Mouse (Mus musculus) megakaryocyte, embryonic 14.5 days (primary cell): ENCODE data around the gene Cd300lb. TPM values are rescaled to one million over a fixed set of nuclear protein-coding genes. Genes with fewer than 3 reads are reported as not detected.
A peak's percentile ranks its signal among the peaks of the same experiment; 100 is the strongest.
"Not testable (repeated sequence)": the region's sequence is repeated elsewhere in the genome, so short reads cannot be mapped to it uniquely, and the experiment has no call there.

Experiments used
- H3K27me3 ChIP-seq: replicated peaks from 2 replicates; pipeline ENCODE3; 2012; ENCODE audit warnings: inconsistent platforms
- H3K36me3 ChIP-seq: replicated peaks from 2 replicates; pipeline ENCODE3; 2012; ENCODE audit warnings: low read length, inconsistent platforms, mixed read lengths
- H3K4me1 ChIP-seq: 2 replicates; pipeline ENCODE4 v1.6.1; 2012; ENCODE audit warnings: inconsistent platforms
- H3K4me3 ChIP-seq: replicated peaks from 2 replicates; pipeline ENCODE3; 2012; ENCODE audit warnings: moderate library complexity, mild to moderate bottlenecking, inconsistent platforms
- H3K9me3 ChIP-seq: 2 replicates; pipeline ENCODE4 v1.6.1; 2012; ENCODE audit warnings: inconsistent platforms
- FLI1 ChIP-seq: IDR thresholded peaks from 2 replicates; pipeline ENCODE4 v1.6.1; 2012; ENCODE audit warnings: low read length, inconsistent platforms, mixed read lengths
- GATA1 ChIP-seq: IDR thresholded peaks from 3 replicates; pipeline ENCODE4 v1.6.1; 2012; ENCODE audit warnings: mixed read lengths, low read length, inconsistent platforms, borderline replicate concordance
- polyA plus RNA-seq: library from polyadenylated mRNA; stranded (reverse); fragments of >175 nt; gene quantifications from 2 replicates; pipeline ENCODE4 v1.2.3, GENCODE M21; 2012; ENCODE audit warnings: low replicate concordance; ENCODE audit not compliant: insufficient read depth

Gene Cd300lb
- polyA plus RNA-seq, 1 experiment = 1.3 TPM

GRCm38 (mm10) chr11:114922439-114922838 lies 11.7 kb downstream of the Cd300lb start:
- peaks cover 21% of the 10 kb centered on the region for H3K9me3 ChIP-seq
- no peak overlapping the region for H3K4me3 ChIP-seq
- peaks cover 46% of the 10 kb centered on the region for H3K4me1 ChIP-seq
- H3K27me3 ChIP-seq = peaks cover 6% of the 10 kb centered on the region
- H3K36me3 ChIP-seq = peaks cover 44% of the 10 kb centered on the region
- TF ChIP-seq GATA1 = no peak
- no peak for TF ChIP-seq FLI1

- TF ChIP-seq GATA1 = no peak
- TF ChIP-seq FLI1 = no peak
- H3K27me3 ChIP-seq = peaks cover 1% of the 10 kb centered on the region
- peaks cover 60% of the 10 kb centered on the region for H3K4me1 ChIP-seq
- peaks cover 13% of the 10 kb centered on the region for H3K36me3 ChIP-seq
- H3K9me3 ChIP-seq = peaks cover 11% of the 10 kb centered on the region
- peak overlapping the region; percentile 17 for H3K4me3 ChIP-seq
Measured at GRCm38 (mm10) chr11:114917120-114917519, 17.1 kb downstream of the Cd300lb start.

GRCm38 (mm10) chr11:114914978-114915377 lies 19.2 kb downstream of the Cd300lb start:
- TF ChIP-seq GATA1 = no peak
- no peak for TF ChIP-seq FLI1
- peaks cover 13% of the 10 kb centered on the region for H3K36me3 ChIP-seq
- H3K4me3 ChIP-seq = no peak overlapping the region
- peaks cover 70% of the 10 kb centered on the region for H3K4me1 ChIP-seq
- no peaks in the 10 kb centered on the region for H3K27me3 ChIP-seq
- peaks cover 11% of the 10 kb centered on the region for H3K9me3 ChIP-seq

GRCm38 (mm10) chr11:114912847-114913246 lies 21.3 kb downstream of the Cd300lb start:
- H3K4me3 ChIP-seq = peak overlapping the region; percentile 82
- no peak for TF ChIP-seq FLI1
- no peak for TF ChIP-seq GATA1
- H3K4me1 ChIP-seq = peaks cover 88% of the 10 kb centered on the region
- no peaks in the 10 kb centered on the region for H3K27me3 ChIP-seq
- no peaks in the 10 kb centered on the region for H3K9me3 ChIP-seq
- H3K36me3 ChIP-seq = peaks cover 16% of the 10 kb centered on the region

GRCm38 (mm10) chr11:114909538-114909937 lies 24.6 kb downstream of the Cd300lb start:
- H3K4me1 ChIP-seq = peaks cover 91% of the 10 kb centered on the region

GRCm38 (mm10) chr11:114908086-114908485 lies 26.1 kb downstream of the Cd300lb start:
- Histone ChIP-seq H3K36me3 (peaks cover 39% of the 10 kb centered on the region), H3K4me1 (peaks cover 89% of the 10 kb centered on the region), H3K27me3 (no peaks in the 10 kb centered on the region), H3K4me3 (peak overlapping the region; percentile 42), H3K9me3 (no peaks in the 10 kb centered on the region)
- TF ChIP-seq GATA1 (no peak), FLI1 (no peak)

More at GRCm38 (mm10) chr11:114909538-114909937, 24.6 kb downstream of the Cd300lb start:
- H3K9me3 ChIP-seq, H3K27me3 ChIP-seq, H3K4me3 ChIP-seq: not testable (repeated sequence)
- peaks cover 27% of the 10 kb centered on the region for H3K36me3 ChIP-seq

- H3K36me3 ChIP-seq = peaks cover 44% of the 10 kb centered on the region
- TF ChIP-seq GATA1 = peak; percentile 80; the same call in 2 of the 3 replicates
- no peak for TF ChIP-seq FLI1
- no peaks in the 10 kb centered on the region for H3K9me3 ChIP-seq
- peaks cover 88% of the 10 kb centered on the region for H3K4me1 ChIP-seq
- H3K27me3 ChIP-seq = no peaks in the 10 kb centered on the region
- H3K4me3 ChIP-seq = peak overlapping the region; percentile 71
Measured at GRCm38 (mm10) chr11:114907567-114907966, 26.6 kb downstream of the Cd300lb start.

- H3K4me1 ChIP-seq = peaks cover 87% of the 10 kb centered on the region
Measured at GRCm38 (mm10) chr11:114903224-114903623, 31.0 kb downstream of the Cd300lb start.

GRCm38 (mm10) chr11:114898026-114898425 lies 36.2 kb downstream of the Cd300lb start:
- TF ChIP-seq GATA1 (no peak), FLI1 (no peak)
- Histone ChIP-seq H3K4me3 (peak overlapping the region; percentile 59), H3K36me3 (peaks cover 83% of the 10 kb centered on the region), H3K9me3 (no peaks in the 10 kb centered on the region), H3K27me3 (no peaks in the 10 kb centered on the region), H3K4me1 (peaks cover 89% of the 10 kb centered on the region)

More at GRCm38 (mm10) chr11:114903224-114903623, 31.0 kb downstream of the Cd300lb start:
- Histone ChIP-seq H3K9me3 (no peaks in the 10 kb centered on the region), H3K27me3 (no peaks in the 10 kb centered on the region), H3K4me3 (peak overlapping the region; percentile 5), H3K36me3 (peaks cover 76% of the 10 kb centered on the region)
- TF ChIP-seq GATA1 (no peak), FLI1 (no peak)

GRCm38 (mm10) chr11:114896085-114896484 lies 38.1 kb downstream of the Cd300lb start:
- no peaks in the 10 kb centered on the region for H3K27me3 ChIP-seq
- H3K4me3 ChIP-seq = peak overlapping the region; percentile 34
- TF ChIP-seq FLI1 (no peak), GATA1 (0 out of 3 replicates have a peak, but pooled peaks have one; percentile 46)
- H3K9me3 ChIP-seq = no peaks in the 10 kb centered on the region
- H3K4me1 ChIP-seq = peaks cover 99% of the 10 kb centered on the region
- H3K36me3 ChIP-seq = peaks cover 77% of the 10 kb centered on the region

- Histone ChIP-seq H3K36me3 (peaks cover 41% of the 10 kb centered on the region), H3K9me3 (no peaks in the 10 kb centered on the region), H3K4me1 (peaks cover 95% of the 10 kb centered on the region), H3K27me3 (no peaks in the 10 kb centered on the region), H3K4me3 (peak overlapping the region; percentile 89)
- TF ChIP-seq GATA1 = no peak
- no peak for TF ChIP-seq FLI1
Measured at GRCm38 (mm10) chr11:114890542-114890941, 43.6 kb downstream of the Cd300lb start.
